Mouse (Mus musculus) olfactory bulb, adult 2 months (tissue): ENCODE measurements at regions not wholly inside any gene's neighbourhood (a gene's known extent, or its start where the extent isn't known, plus 50 kb on each side); places are given as distances from the start of the nearest gene placed in this dataset.
"Not testable (repeated sequence)": the region's sequence is repeated elsewhere in the genome, so short reads cannot be mapped to it uniquely, and the experiment has no call there.

Experiments
- H3K27ac ChIP-seq: fragments of 200-500 bp; 2 replicates; pipeline ENCODE4 v1.5.1; 2012; ENCODE audit warnings: low read depth, low read length; ENCODE audit not compliant: insufficient read depth
- H3K4me1 ChIP-seq: fragments of 200-500 bp; 2 replicates; pipeline ENCODE4 v1.6.1; 2012; ENCODE audit warnings: low read length; ENCODE audit not compliant: control insufficient read depth, insufficient read depth
- H3K4me3 ChIP-seq: fragments of 200-500 bp; 2 replicates; pipeline ENCODE4 v1.5.1; 2012; ENCODE audit warnings: mild to moderate bottlenecking, low read depth, low read length, moderate library complexity; ENCODE audit not compliant: insufficient read depth
- CTCF ChIP-seq: fragments of 200-500 bp; IDR thresholded peaks from 2 replicates; pipeline ENCODE4 v1.5.1; 2012; ENCODE audit warnings: low read depth, mild to moderate bottlenecking, low read length, moderate library complexity; ENCODE audit not compliant: insufficient read depth
- POLR2A ChIP-seq: fragments of 200-500 bp; IDR thresholded peaks from 2 replicates; pipeline ENCODE4 v1.6.1; 2012; ENCODE audit warnings: mild to moderate bottlenecking, low read depth, low read length, moderate library complexity; ENCODE audit not compliant: insufficient read depth
- WGBS: fragments of 180-500 bp; shearing (Covaris S2); methylation state at CpG from one replicate; pipeline ENCODE4 v1.1.7; 2018; 5-methylcytosine and 5-hydroxymethylcytosine counted together

DNA sequence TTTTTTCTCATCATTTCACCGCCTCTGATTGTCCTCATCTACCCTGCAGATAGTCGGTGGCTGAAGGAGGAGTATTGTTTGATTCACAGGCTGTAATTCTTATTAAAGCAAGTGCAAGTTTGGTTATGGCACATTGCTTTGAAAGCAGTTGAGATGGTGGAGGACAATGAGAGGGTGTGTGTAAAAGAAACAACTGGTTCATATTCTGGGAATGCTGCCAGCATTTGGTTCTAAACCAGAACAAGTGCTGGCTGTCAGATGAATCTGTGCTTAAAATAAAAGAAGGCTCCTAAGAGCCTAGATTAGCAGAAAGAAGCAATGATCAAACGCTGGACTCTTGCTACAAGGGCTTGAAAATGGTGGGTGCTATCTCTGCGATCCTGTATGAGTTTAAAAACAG is 622.7 kb upstream of the Fam241a start:
- Histone ChIP-seq H3K4me1 (peaks cover 5% of the 10 kb centered on the region), H3K27ac (peak overlapping the region; percentile 21; the same call in 1 of the 2 replicates), H3K4me3 (no peak overlapping the region)
- TF ChIP-seq CTCF: no peak
- TF ChIP-seq POLR2A: no peak
- 27% methylated on average over 4 of the region's 4 CpGs for WGBS

DNA sequence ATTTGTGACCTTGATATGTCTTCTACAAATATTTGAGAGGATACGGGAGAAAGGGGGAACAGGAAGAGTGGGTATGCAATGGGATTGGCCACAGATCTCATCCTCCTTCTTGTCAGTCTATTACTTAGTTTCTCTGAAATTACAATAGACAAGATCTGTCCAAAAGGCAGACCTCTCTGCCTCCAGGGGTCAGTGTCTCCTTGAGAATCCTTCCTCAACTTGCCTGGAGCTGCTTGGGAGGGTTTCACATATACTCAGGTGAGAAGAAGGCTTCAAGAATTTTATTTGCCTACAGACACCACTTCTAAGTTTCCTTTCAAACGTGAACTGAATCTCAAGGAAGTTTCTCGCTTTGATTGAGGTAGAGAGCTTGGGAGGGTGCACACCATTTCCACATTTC is 575.0 kb upstream of the Fam241a start:
- Histone ChIP-seq H3K4me3 (no peak overlapping the region), H3K27ac (no peak overlapping the region), H3K4me1 (no peaks in the 10 kb centered on the region)
- TF ChIP-seq POLR2A: no peak
- TF ChIP-seq CTCF: no peak
- 64% methylated on average over 3 of the region's 3 CpGs for WGBS

DNA sequence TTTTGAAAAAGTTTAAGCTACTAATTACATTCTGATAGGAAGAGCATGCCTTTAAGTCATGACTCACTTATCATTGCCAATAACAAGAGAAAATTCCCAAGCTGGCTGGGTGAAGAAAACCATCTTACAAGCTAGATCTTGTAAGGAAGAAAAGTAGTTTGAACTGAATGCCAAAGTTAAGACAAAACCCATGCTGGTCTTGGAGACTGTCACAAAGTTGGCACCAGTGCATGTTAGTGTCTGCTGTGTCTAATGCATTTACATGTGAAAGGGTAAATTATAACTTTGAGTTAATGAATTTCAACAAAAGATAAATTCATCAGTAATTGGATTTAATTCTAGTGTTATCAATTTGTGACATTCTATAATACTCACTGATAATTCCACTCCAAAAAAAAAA is 533.6 kb upstream of the Fam241a start:
- H3K27ac ChIP-seq: no peak overlapping the region
- TF ChIP-seq CTCF (no peak), POLR2A (no peak)
- no peaks in the 10 kb centered on the region for H3K4me1 ChIP-seq
- no peak overlapping the region for H3K4me3 ChIP-seq

DNA sequence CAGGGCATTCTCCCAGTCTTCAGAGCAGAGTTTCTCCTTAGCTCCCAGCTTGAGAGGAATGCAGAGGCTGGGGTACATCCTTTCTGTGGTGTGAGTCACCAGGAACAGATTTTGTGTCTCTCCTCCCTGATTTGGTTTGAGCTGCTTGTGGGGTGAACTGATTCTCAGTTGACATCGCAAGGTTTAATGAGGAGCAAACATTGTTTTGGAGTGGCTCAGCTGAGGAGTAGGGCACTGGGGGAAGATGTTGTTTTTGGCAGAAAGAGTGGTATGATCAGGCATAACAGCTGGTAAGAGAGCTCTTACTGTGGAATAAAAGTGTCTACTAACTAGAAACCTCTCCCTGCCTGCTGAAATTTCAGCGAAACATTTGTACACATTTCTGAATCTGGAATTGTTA is 519.4 kb upstream of the Fam241a start:
- TF ChIP-seq CTCF (no peak), POLR2A (no peak)
- Histone ChIP-seq H3K4me3 (no peak overlapping the region), H3K27ac (no peak overlapping the region), H3K4me1 (no peaks in the 10 kb centered on the region)
- WGBS: 53% methylated on average over 2 of the region's 2 CpGs

DNA sequence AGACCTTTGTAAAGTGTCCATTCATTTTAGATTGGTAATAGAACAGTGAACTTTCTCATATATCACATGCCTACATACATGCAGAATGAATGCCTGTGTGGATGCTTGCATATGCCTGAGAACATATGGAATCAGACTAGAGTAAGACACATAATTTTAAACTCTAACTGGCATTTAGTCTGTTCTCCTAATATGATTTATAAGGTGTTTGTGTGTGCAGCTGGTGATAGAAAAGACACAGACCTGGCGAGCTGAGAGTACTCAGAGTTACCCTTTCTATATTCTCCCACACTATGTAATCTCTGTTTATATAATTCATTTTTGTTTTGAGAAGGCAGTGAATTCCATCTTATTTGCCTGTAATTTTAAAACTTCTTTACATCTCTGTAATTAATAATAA is 517.4 kb upstream of the Fam241a start:
- no peak overlapping the region for H3K27ac ChIP-seq
- TF ChIP-seq POLR2A (no peak), CTCF (no peak)
- H3K4me3 ChIP-seq: no peak overlapping the region
- H3K4me1 ChIP-seq: no peaks in the 10 kb centered on the region
- WGBS: 85% methylated on average over 1 of the region's 1 CpGs

DNA sequence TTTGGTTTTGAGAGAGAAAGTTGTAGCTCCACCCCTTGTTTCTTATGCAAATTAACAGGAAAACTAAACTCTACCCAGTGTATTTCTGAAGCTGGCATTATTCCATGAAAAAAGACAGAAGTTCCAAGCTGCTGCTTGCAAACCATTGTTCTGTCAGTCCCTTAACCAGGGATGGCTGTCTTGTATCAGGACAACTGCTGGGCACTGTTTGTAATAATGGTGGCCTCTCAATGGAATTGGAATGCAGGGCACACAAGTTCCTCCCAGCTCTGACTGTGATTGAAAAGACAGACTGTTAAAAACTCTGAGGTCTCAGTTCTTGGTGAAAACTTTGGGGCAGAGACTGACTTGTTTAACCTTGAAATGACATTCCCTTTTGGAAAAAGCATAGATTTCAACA is 516.0 kb upstream of the Fam241a start:
- TF ChIP-seq CTCF (no peak), POLR2A (no peak)
- H3K27ac ChIP-seq: no peak overlapping the region
- H3K4me3 ChIP-seq: no peak overlapping the region
- H3K4me1 ChIP-seq: no peaks in the 10 kb centered on the region

DNA sequence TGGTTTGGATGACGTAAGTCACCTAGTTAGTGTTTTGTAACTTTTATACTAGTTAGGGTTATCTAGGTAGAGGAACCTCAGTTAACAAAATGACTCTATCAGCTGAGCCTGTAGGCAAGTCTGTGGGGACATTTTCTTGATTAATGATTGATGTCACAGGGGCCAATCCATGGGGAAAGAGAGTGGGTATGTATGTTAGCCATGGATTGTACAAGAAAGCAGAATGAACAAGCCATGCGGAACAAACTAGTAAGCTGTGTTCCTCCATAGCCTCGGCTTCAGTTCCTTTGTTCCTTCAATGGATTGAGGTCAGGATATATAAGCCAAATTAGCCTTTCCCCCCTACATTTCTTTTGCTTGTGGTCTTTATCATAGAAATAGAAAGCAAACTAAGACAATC is 498.7 kb upstream of the Fam241a start:
- WGBS: 83% methylated on average over 3 of the region's 3 CpGs

DNA sequence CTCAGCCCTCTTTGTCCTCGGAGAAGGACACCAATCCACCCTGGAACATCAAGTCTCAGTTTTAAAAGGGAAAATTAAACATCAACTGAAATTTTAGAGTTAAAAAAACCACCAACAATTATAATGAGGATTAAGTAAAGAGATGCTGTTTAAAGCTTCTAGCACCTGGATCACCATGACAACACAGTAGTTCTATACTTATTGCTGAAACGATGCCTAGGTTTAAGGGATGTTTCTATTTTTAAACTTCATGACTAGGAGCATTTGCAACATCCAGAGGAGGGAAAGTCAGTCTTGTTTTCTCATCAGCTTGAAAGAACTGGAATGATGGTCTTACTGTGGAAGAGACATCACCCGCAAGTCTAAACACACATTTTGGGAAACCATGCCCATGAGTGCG is 484.5 kb upstream of the Fam241a start:
- TF ChIP-seq CTCF: no peak
- no peak for TF ChIP-seq POLR2A
- no peak overlapping the region for H3K4me3 ChIP-seq
- H3K4me1 ChIP-seq: no peaks in the 10 kb centered on the region
- whole genome bisulfite sequencing: 49% methylated on average over 4 of the region's 4 CpGs
- no peak overlapping the region for H3K27ac ChIP-seq

More for the DNA sequence above, 498.7 kb upstream of the Fam241a start:
- Histone ChIP-seq H3K27ac (no peak overlapping the region), H3K4me1 (no peaks in the 10 kb centered on the region), H3K4me3 (no peak overlapping the region)
- TF ChIP-seq CTCF: no peak
- TF ChIP-seq POLR2A: no peak

DNA sequence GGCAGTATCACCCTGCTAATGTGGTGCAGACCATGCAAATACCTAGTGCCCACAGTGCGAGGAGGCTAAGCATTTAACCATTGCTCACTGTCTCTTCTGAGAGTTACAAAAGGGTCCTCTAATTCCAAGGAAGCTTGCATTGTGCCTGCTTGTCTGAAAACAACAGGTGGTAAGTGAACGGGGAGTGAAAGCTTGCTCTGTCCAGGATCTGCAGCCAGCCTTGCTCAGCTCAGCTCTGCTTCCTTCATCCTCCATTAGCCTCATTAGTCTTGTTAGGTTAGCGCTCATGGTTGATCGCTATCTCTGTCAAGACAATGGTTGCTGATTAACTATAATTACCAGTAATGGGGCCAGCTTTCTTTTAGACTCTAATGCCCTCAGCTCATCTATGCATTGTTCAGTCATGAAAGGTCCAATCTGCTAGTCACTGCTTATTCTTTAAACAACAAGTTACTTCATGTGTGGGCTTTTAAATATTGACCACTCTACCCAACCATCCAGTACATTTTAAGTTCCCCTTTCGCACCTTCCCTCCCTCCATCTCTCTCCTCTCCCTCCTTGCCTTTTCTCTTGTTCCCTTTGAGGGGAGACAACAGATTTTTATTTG is 473.5 kb upstream of the Fam241a start:
- no peak overlapping the region for H3K4me3 ChIP-seq
- WGBS: 27% methylated on average over 5 of the region's 5 CpGs
- no peak for TF ChIP-seq CTCF
- no peak for TF ChIP-seq POLR2A
- H3K27ac ChIP-seq: no peak overlapping the region
- H3K4me1 ChIP-seq: no peaks in the 10 kb centered on the region

DNA sequence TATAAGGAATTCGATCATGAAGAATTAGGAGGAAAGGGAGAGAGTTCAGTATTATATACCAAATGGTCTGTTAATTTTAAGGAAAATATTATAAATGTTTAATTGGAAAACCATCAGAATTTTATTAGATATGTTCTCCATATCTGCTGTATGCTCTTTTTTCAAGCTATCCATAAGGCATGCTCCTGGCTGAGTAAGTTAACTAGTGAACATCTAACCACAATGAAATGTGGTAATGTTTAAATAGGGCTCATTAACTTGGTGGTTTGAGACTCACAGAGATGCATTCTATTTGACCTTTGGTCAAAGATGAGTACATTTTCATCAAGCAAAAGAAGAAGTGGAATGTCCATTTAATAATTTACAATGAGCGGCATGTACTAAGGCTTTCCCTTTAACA is 466.2 kb upstream of the Fam241a start:
- no peak overlapping the region for H3K4me3 ChIP-seq
- 92% methylated on average over 2 of the region's 2 CpGs for WGBS
- H3K4me1 ChIP-seq: no peaks in the 10 kb centered on the region
- TF ChIP-seq POLR2A (no peak), CTCF (no peak)
- H3K27ac ChIP-seq: no peak overlapping the region

DNA sequence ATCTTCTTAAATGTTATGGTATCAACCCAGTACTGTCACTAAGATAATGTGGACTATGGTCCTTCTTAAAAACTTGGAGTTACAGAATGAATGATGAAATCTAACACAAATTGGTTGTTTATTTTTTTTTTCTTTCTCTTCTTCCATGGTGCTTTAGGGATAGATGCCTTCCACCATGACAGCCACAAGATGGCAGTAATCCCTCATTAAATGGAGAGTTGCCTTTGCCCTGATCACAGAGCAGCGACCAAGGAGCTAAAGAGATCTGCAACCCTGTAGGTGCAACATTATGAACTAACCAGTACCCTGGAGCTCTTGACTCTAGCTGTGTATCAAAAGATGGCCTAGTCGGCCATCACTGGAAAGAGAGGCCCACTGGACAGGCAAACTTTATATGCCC is 453.0 kb upstream of the Fam241a start:
- WGBS: 11% methylated on average over 2 of the region's 2 CpGs
- not testable (repeated sequence) for H3K4me1 ChIP-seq, H3K4me3 ChIP-seq, H3K27ac ChIP-seq
